Mouse (Mus musculus): ENCODE measurements around the gene Polr2b.

DNA sequence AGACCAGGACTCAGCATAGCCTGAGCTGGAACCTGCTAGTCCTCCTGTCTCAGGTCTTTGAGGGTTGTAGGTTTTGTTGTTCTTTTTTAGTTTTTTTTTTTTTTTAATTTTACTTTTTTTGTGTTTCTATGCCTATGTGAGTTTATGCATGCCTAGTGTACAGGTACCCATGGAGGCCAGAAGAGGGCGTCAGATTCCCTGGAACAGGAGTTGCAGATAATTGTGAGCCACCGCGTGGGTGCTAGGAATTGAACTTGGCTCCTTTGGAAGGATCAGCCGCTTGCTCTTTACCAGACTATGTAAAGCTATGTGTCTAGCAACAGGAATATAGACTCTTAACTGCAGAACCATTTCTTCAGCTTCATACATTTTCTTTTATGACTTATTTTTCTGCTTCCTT, 4.3 kb downstream of the Polr2b start:
- TF ChIP-seq CTCF (IDR thresholded peaks at IDR 0.05) (no peak), POLR2A (IDR thresholded peaks at IDR 0.05; ENCODE audit: insufficient read depth, low read depth, low read length) (no peak)

Measured in heart, adult 2 months (tissue).